ENCODE assay signal across 24 mouse cellular contexts in the genomic region with DNA sequence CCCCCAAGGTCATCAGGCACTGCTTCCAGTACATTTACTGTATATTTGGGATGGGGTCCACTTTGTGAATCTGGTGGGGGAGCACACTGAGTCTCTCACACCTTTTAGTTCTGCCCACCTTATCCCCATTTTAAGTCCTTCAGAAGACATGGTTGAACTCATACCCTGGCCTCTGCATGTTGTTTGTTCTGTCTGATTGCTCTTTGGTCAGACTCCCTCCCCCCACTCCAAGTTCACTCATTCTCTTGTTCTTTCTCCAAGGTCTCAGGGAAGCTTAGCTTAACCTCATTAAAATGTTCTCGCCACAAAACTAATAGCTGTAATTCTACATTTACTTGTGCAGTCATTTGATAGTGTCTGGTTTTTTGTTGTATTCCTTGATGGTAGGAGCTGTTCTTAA. TPM values are rescaled to one million over a fixed set of nuclear protein-coding genes. Genes with fewer than 3 reads are reported as not detected.
"Had no signal": no experiment of that assay in that cellular context is flagged by ENCODE, and none has a peak within 500 bp of the region (broad histone marks: within the 10 kb centered on the region; RNA-seq: fewer than 3 reads in every experiment).

No protein-coding gene starts in this region.

- H3K27me3 ChIP-seq: heart, embryonic 12.5 days; hindbrain, embryonic 12.5 days; limb, embryonic 12.5 days; liver, embryonic 13.5 days had no signal

- H3K36me3 ChIP-seq: heart, embryonic 10.5 days; heart, embryonic 12.5 days; hindbrain, embryonic 10.5 days; hindbrain, embryonic 12.5 days; limb, embryonic 10.5 days; limb, embryonic 12.5 days; liver, embryonic 13.5 days had no signal

- H3K4me2 ChIP-seq: heart, embryonic 12.5 days; hindbrain, embryonic 12.5 days; hindbrain, embryonic 14.5 days; limb, embryonic 12.5 days; liver, embryonic 13.5 days had no signal

- H3K9ac ChIP-seq: heart, embryonic 12.5 days; hindbrain, embryonic 12.5 days; hindbrain, embryonic 14.5 days; limb, embryonic 12.5 days; liver, embryonic 13.5 days had no signal

- H3K9me3 ChIP-seq: heart, embryonic 10.5 days; heart, embryonic 12.5 days; hindbrain, embryonic 10.5 days; hindbrain, embryonic 12.5 days; limb, embryonic 10.5 days; limb, embryonic 12.5 days; liver, embryonic 13.5 days had no signal

- DNase-seq: gastrocnemius, adult 2 months; gastrocnemius, postnatal 10 days; gastrocnemius, postnatal 25 days; heart, adult 18-20 months; heart, postnatal 10 days; heart, postnatal 4 days; kidney, adult 18-20 months; kidney, adult 8-10 months; kidney, postnatal 10 days; kidney, postnatal 25 days; kidney, postnatal 4 days; liver, embryonic 13.5 days had no signal

- H3K27ac ChIP-seq: gastrocnemius, adult 2 months; heart, embryonic 10.5 days; hindbrain, embryonic 10.5 days; hindbrain, embryonic 12.5 days; hindbrain, embryonic 14.5 days; layer of hippocampus, adult 2 months; left cerebral cortex, adult 2 months; limb, embryonic 10.5 days; limb, embryonic 12.5 days; liver, embryonic 13.5 days had no signal

- H3K4me1 ChIP-seq: heart, embryonic 10.5 days; heart, embryonic 12.5 days; hindbrain, embryonic 10.5 days; hindbrain, embryonic 12.5 days had no signal

- H3K4me3 ChIP-seq: gastrocnemius, adult 2 months; heart, embryonic 10.5 days; heart, embryonic 12.5 days; hindbrain, embryonic 10.5 days; hindbrain, embryonic 12.5 days; layer of hippocampus, adult 2 months; left cerebral cortex, adult 2 months; limb, embryonic 10.5 days; limb, embryonic 12.5 days; liver, embryonic 13.5 days had no signal

- ATAC-seq: hindbrain, embryonic 16.5 days; inflammation-experienced regulatory T-cells, adult 6 months; intestine, embryonic 16.5 days had no signal

RNA-seq across cellular contexts. Expression of a gene that starts 8.5 kb away (rescaled TPM):
- polyA plus RNA-seq: hindbrain, embryonic 14.5 days; inflammation-experienced regulatory T-cells, adult 6 months; limb, embryonic 10.5 days; limb, embryonic 12.5 days had no signal
